Mouse (Mus musculus) liver, adult 2 months (tissue): ENCODE measurements around the gene Dennd4a. TPM values are rescaled to one million over a fixed set of nuclear protein-coding genes. Genes with fewer than 3 reads are reported as not detected.

Experiments used
- DNase-seq: peaks from one replicate; pipeline ENCODE4 v3.0.0-alpha.2; 2011; ENCODE audit warnings: low read depth, low spot score; ENCODE audit errors: extremely low read depth
- H3K27ac ChIP-seq: fragments of 200-500 bp; replicated peaks from 2 replicates; pipeline ENCODE4 v1.5.1; 2012; ENCODE audit warnings: low read depth, mild to moderate bottlenecking, control low read depth, inconsistent platforms, low read length; ENCODE audit not compliant: insufficient read depth
- H3K27me3 ChIP-seq: fragments of 200-500 bp; 2 replicates; pipeline ENCODE4 v1.6.1; 2012; ENCODE audit warnings: mild to moderate bottlenecking, moderate library complexity, low read length, inconsistent platforms; ENCODE audit not compliant: control insufficient read depth, insufficient read depth
- H3K36me3 ChIP-seq: fragments of 200-500 bp; 2 replicates; pipeline ENCODE4 v1.6.1; 2012; ENCODE audit warnings: low read length, inconsistent platforms; ENCODE audit not compliant: control insufficient read depth, insufficient read depth
- H3K4me1 ChIP-seq: fragments of 200-500 bp; 2 replicates; pipeline ENCODE4 v1.6.1; 2011; ENCODE audit warnings: low read length; ENCODE audit not compliant: control insufficient read depth, insufficient read depth
- H3K4me3 ChIP-seq: fragments of 200-500 bp; 2 replicates; pipeline ENCODE4 v1.5.1; 2011; ENCODE audit warnings: low read depth, mild to moderate bottlenecking, control low read depth, low read length, moderate library complexity; ENCODE audit not compliant: insufficient read depth
- H3K79me2 ChIP-seq: fragments of 200-500 bp; 2 replicates; pipeline ENCODE4 v1.6.1; 2012; ENCODE audit warnings: inconsistent platforms, mild to moderate bottlenecking, low read length, moderate library complexity; ENCODE audit not compliant: control insufficient read depth, insufficient read depth
- H3K9ac ChIP-seq: fragments of 200-500 bp; 2 replicates; pipeline ENCODE4 v1.6.1; 2012; ENCODE audit warnings: low read depth, mild to moderate bottlenecking, control low read depth, inconsistent platforms, low read length
- CTCF ChIP-seq: fragments of 200-500 bp; IDR thresholded peaks from 2 replicates; pipeline ENCODE4 v1.5.1; 2011; ENCODE audit warnings: low read depth, low read length, control low read depth
- POLR2A ChIP-seq: fragments of 200-500 bp; IDR thresholded peaks from 2 replicates; pipeline ENCODE4 v1.6.1; 2011; ENCODE audit warnings: low read length, control low read depth; ENCODE audit not compliant: insufficient read depth; ENCODE audit errors: extremely low read depth
- WGBS: fragments of 180-500 bp; shearing (Covaris S2); methylation state at CpG from one replicate; pipeline ENCODE4 v1.1.7; 2018; 5-methylcytosine and 5-hydroxymethylcytosine counted together
- polyA plus RNA-seq: library from polyadenylated mRNA; depleted of rRNA; stranded (reverse); fragments of >200 nt; gene quantifications from 2 replicates; pipeline ENCODE4 v1.2.3, GENCODE M21; 2012; rRNA removed
- total RNA-seq: library from RNA; depleted of rRNA; stranded (reverse); fragments of >200 nt; gene quantifications from 2 replicates; pipeline ENCODE4 v1.2.3, GENCODE M21; 2014; rRNA removed

Gene Dennd4a
- total RNA-seq, result 17.1 and 22.4 TPM in 2 replicates
- polyA plus RNA-seq, result 7.0 and 8.0 TPM in 2 replicates

- Histone ChIP-seq H3K36me3 (no peaks in the 10 kb centered on the region), H3K4me3 (peak within 1 kb of the TSS; percentile 91), H3K27me3 (no peaks in the 10 kb centered on the region), H3K9ac (peak within 1 kb of the TSS; percentile 93), H3K79me2 (peaks cover 3% of the 10 kb centered on the region), H3K4me1 (peaks cover 16% of the 10 kb centered on the region), H3K27ac (peak within 1 kb of the TSS; percentile 74)
- WGBS, result under 1% methylated on average over 48 of the region's 51 CpGs
- DNase-seq, result peak; percentile 89
- TF ChIP-seq CTCF (no peak), POLR2A (peak; percentile 64; the same call in 1 of the 2 replicates)
These were observed at the start of gene Dennd4a for GRCm38 (mm10) chr9:64810822-64811537. TSS of gene Dennd4a (plus strand) at chr9:64811340.

DNA sequence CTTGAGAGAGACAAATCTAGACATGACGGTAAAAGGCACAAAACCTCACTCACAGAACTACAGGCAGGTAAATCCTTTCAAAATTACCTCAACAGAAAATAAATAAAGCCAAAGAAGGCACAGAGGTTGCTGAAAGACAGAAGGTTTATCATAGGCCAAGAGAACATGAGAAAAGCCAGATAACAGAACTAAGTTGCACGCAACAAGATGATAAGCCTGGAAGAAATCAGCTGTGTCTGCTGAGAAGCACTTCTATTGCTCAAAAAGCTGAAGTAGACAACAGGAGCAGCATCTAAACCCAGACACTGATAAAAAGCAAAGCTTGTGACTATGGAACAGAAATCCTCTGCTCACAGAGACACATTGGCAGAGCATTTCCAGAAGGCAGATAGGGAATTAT, 46.3 kb upstream of the Dennd4a start:
- H3K27me3 ChIP-seq, result no peaks in the 10 kb centered on the region
- H3K4me1 ChIP-seq, result no peaks in the 10 kb centered on the region
- TF ChIP-seq CTCF, result no peak
- TF ChIP-seq POLR2A, result no peak
- 92% methylated on average over 2 of the region's 2 CpGs for WGBS
- DNase-seq, result no peak
- H3K4me3 ChIP-seq, result no peak overlapping the region
- no peaks in the 10 kb centered on the region for H3K36me3 ChIP-seq
- no peak overlapping the region for H3K27ac ChIP-seq
- H3K9ac ChIP-seq, result no peak overlapping the region
- H3K79me2 ChIP-seq, result no peaks in the 10 kb centered on the region

DNA sequence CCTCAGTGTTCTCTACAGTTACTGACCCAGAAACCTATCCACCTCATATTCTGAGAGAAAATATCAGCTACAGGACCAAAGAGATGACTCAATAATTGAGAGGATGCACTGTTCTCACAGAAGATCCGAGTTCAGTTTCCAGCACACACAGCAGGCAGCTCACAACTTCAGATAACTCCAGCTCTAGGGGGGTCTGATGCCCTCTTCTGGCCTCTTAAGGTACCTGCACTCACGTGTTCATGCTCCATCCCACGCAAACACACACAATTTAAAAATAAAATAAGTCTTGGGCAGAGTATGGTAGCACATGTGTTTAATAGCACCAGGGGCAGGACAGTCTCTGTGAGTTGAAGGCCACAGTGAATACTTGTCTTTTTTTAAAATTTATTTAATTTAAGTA, 45.0 kb upstream of the Dennd4a start:
- H3K27ac ChIP-seq, result no peak overlapping the region
- WGBS, result 95% methylated on average over 3 of the region's 3 CpGs
- H3K36me3 ChIP-seq, result no peaks in the 10 kb centered on the region
- TF ChIP-seq CTCF, result no peak
- TF ChIP-seq POLR2A, result no peak
- no peak overlapping the region for H3K9ac ChIP-seq
- no peak for DNase-seq
- H3K4me1 ChIP-seq, result peaks cover 1% of the 10 kb centered on the region; the same call in 1 of the 2 replicates
- H3K27me3 ChIP-seq, result no peaks in the 10 kb centered on the region
- H3K79me2 ChIP-seq, result no peaks in the 10 kb centered on the region
- no peak overlapping the region for H3K4me3 ChIP-seq

DNA sequence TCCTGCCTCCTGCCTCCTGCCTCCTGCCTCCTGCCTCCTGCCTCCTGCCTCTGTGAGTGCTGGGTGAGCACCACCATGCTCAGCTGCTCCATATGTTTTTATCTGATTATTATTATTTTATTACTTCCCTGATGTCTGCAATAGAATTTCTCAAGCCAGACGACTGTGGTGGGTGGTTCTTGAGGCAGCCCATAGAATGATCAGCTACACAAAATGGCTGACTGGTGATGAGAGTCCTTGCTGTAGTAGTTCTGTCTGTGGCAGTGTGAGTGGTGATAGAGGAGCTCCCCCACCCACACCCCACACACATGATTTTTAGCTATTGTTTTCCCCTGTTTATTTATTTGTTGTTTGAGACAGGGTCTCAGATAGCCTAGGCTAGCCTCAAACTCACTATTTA, 43.3 kb upstream of the Dennd4a start:
- Histone ChIP-seq H3K79me2 (no peaks in the 10 kb centered on the region), H3K4me1 (peaks cover 3% of the 10 kb centered on the region), H3K4me3 (no peak overlapping the region), H3K9ac (no peak overlapping the region), H3K36me3 (no peaks in the 10 kb centered on the region), H3K27ac (no peak overlapping the region), H3K27me3 (no peaks in the 10 kb centered on the region)
- TF ChIP-seq CTCF (no peak), POLR2A (no peak)
- DNase-seq, result no peak
- 56% methylated on average over 1 of the region's 1 CpGs for WGBS

DNA sequence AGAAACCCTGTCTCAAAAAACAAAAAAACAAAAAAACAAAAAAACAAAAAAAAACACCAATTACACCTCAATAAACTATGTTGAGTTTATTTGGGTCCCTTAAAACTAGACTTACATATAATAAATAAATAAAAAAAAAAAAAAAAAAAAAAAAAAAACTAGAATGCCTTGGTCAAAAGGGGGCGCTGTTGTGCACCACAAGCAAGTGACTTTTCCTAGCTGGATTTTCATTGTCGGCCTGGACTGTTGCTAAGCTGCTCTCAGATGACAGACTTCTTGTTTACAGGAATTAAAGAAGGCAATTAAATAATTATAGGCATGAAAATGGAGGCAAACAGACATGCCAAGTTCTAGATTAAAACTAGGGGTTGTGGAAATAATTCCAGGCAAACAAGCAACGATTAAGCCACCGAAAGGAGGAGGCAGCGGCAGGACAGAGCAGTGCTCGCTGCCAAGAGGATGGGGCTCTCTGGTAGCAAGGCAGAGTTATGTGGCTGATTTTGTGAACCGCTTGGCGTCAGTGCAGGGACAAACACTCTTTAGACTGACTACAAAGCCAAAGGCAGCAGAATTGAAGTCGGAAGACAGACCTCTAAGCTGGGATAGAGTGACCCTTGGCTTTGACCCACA, 42.0 kb upstream of the Dennd4a start:
- H3K4me1 ChIP-seq, result peaks cover 4% of the 10 kb centered on the region
- no peak overlapping the region for H3K27ac ChIP-seq
- no peaks in the 10 kb centered on the region for H3K79me2 ChIP-seq
- H3K36me3 ChIP-seq, result no peaks in the 10 kb centered on the region
- TF ChIP-seq CTCF (peak; percentile 28; the same call in 1 of the 2 replicates), POLR2A (no peak)
- no peak overlapping the region for H3K4me3 ChIP-seq
- no peaks in the 10 kb centered on the region for H3K27me3 ChIP-seq
- peak; percentile 60 for DNase-seq
- 57% methylated on average over 9 of the region's 9 CpGs for WGBS
- no peak overlapping the region for H3K9ac ChIP-seq

DNA sequence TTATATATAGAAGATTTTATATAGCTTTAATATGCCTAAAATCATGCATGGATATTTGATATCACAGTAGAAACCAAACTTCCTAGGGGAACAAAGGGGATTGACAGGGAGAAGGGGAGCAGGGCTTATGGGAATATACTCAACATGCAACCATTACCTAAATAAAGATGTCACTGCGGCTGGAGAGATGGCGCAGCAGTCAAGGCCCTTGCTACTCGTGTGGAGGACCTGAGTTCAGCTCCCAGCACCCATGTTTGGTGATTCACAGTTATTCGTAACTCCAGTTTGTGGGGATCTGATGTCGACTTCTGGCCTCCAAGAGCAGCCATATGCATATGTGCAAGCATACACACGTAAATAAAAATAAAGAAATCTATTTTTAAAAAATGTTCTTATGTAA, 41.2 kb upstream of the Dennd4a start:
- WGBS, result 97% methylated on average over 6 of the region's 6 CpGs

More for the DNA sequence above, 41.2 kb upstream of the Dennd4a start:
- Histone ChIP-seq H3K27ac (no peak overlapping the region), H3K4me3 (no peak overlapping the region), H3K36me3 (no peaks in the 10 kb centered on the region), H3K9ac (no peak overlapping the region), H3K4me1 (peaks cover 6% of the 10 kb centered on the region), H3K27me3 (no peaks in the 10 kb centered on the region), H3K79me2 (no peaks in the 10 kb centered on the region)
- DNase-seq, result no peak
- no peak for TF ChIP-seq POLR2A
